Comparison of ENCODE assay signal across 8 mouse cellular contexts in genomic region chr17:33524806-33525373, GRCm38 (mm10). TPM values are rescaled to one million over a fixed set of nuclear protein-coding genes. Genes with fewer than 3 reads are reported as not detected.
DNase-seq lines count a peak whose midpoint lies in the region; ATAC-seq and TF ChIP-seq lines count a peak whose summit lies in the region.

No protein-coding gene starts in this region.

- H3K27ac ChIP-seq in heart, embryonic 16.5 days (ENCODE audit: low read length) = peak overlapping the region; percentile 74
- no peak overlapping the region for H3K27ac ChIP-seq in liver, adult 2 months (replicated peaks; ENCODE audit: insufficient read depth, low read depth, low read length)

- H3K9me3 ChIP-seq in heart, embryonic 16.5 days (replicated peaks; ENCODE audit: control insufficient read depth, low read length) = no peaks in the 10 kb centered on the region

- H3K4me2 ChIP-seq in heart, embryonic 16.5 days (ENCODE audit: low read depth, low read length) = peak overlapping the region; percentile 85

- no peak for ATAC-seq in CD4-positive, CD25-positive, alpha-beta regulatory T cell, adult 4 months
- no peak for ATAC-seq in heart, embryonic 16.5 days (replicated peaks; ENCODE audit: extremely low read depth, insufficient read depth, low FRiP score)

- 0 out of 2 replicates have a peak, but pooled peaks cover 7% of the 10 kb centered on the region for H3K36me3 ChIP-seq in heart, embryonic 16.5 days (ENCODE audit: control insufficient read depth, insufficient read depth)
- H3K36me3 ChIP-seq in liver, adult 2 months (ENCODE audit: control insufficient read depth, insufficient read depth, low read length) = peaks cover 2% of the 10 kb centered on the region; the same call in 1 of the 2 replicates

- DNase-seq in CD4-positive, CD25-positive, alpha-beta regulatory T cell, adult 2 months (ENCODE audit: low read depth, low spot score) = peak; percentile 21
- peak; percentile 66 for DNase-seq in embryo, embryonic 11 days
- no peak for DNase-seq in liver, adult 2 months (ENCODE audit: extremely low read depth, low read depth, low spot score)
- DNase-seq in naive thymus-derived CD4-positive, alpha-beta T cell, adult 2 months (ENCODE audit: low read depth) = peak; percentile 27
- no peak for DNase-seq in adrenal gland, postnatal 10 days
- DNase-seq in right cerebral cortex, postnatal 25 days = no peak

- peaks cover 5% of the 10 kb centered on the region for H3K4me1 ChIP-seq in heart, embryonic 16.5 days (ENCODE audit: control insufficient read depth, insufficient read depth, low read length)
- no peaks in the 10 kb centered on the region; the same call in 1 of the 2 replicates for H3K4me1 ChIP-seq in liver, adult 2 months (ENCODE audit: control insufficient read depth, insufficient read depth, low read length)

- H3K9ac ChIP-seq in heart, embryonic 16.5 days (ENCODE audit: low read length) = peak overlapping the region; percentile 80
- H3K9ac ChIP-seq in liver, adult 2 months (ENCODE audit: low read depth, low read length) = peak overlapping the region; percentile 48

- peak overlapping the region; percentile 71 for H3K4me3 ChIP-seq in heart, embryonic 16.5 days (ENCODE audit: low read length)
- peak overlapping the region; percentile 72 for H3K4me3 ChIP-seq in liver, adult 2 months (ENCODE audit: insufficient read depth, low read depth, low read length)

- no peak for TF ChIP-seq CTCF in liver, adult 2 months (IDR thresholded peaks at IDR 0.05; ENCODE audit: low read depth, low read length)

- H3K79me2 ChIP-seq in liver, adult 2 months (ENCODE audit: control insufficient read depth, insufficient read depth, low read length) = no peaks in the 10 kb centered on the region

- WGBS in heart, embryonic 16.5 days = 29% methylated on average over 2 of the region's 2 CpGs
- WGBS in liver, adult 2 months = 76% methylated on average over 2 of the region's 2 CpGs

- TF ChIP-seq POLR2A in liver, adult 2 months (IDR thresholded peaks at IDR 0.05; ENCODE audit: extremely low read depth, insufficient read depth, low read length) = no peak

- no peaks in the 10 kb centered on the region for H3K27me3 ChIP-seq in heart, embryonic 16.5 days (ENCODE audit: control insufficient read depth, insufficient read depth, low read length)
- H3K27me3 ChIP-seq in liver, adult 2 months (ENCODE audit: control insufficient read depth, insufficient read depth, low read length) = no peaks in the 10 kb centered on the region

RNA-seq across cellular contexts. Expression of gene Adamts10, which starts 0.9 kb away (rescaled TPM):
- 10 to 100 TPM; 53.9 to 80.8 TPM for polyA plus RNA-seq in CD4-positive, CD25-positive, alpha-beta regulatory T cell, adult 4 months (2017; shearing (Covaris generic))
- polyA plus RNA-seq in heart, embryonic 16.5 days (2015; fragmentation: Nextera tagmentation; extraction: Ambion mirVana) = 31.5 and 43.8 TPM in 2 replicates
- 6.5 and 7.0 TPM in 2 replicates for total RNA-seq in liver, adult 2 months (2014; rRNA removed)
- polyA plus RNA-seq in liver, adult 2 months (2012; rRNA removed) = 6.6 and 8.6 TPM in 2 replicates
- total RNA-seq in adrenal gland, postnatal 10 days (2021) = 10 to 100 TPM; 37.1 to 56.8 TPM

RNA-seq across cellular contexts. Expression of gene Myo1f, which starts 30.6 kb away (rescaled TPM):
- 10 to 100 TPM; 51.2 to 91.0 TPM for polyA plus RNA-seq in CD4-positive, CD25-positive, alpha-beta regulatory T cell, adult 4 months (2017; shearing (Covaris generic))
- 2.8 and 3.8 TPM in 2 replicates for polyA plus RNA-seq in heart, embryonic 16.5 days (2015; fragmentation: Nextera tagmentation; extraction: Ambion mirVana)
- total RNA-seq in liver, adult 2 months (2014; rRNA removed) = 1.7 and 2.9 TPM in 2 replicates
- 1.1 and 1.4 TPM in 2 replicates for polyA plus RNA-seq in liver, adult 2 months (2012; rRNA removed)
- total RNA-seq in adrenal gland, postnatal 10 days (2021) = 1 to 10 TPM; 4.2 to 4.6 TPM

Comparison
In these comparisons a context has a peak if more than half of its experiments do, and no peak if none do; other contexts are left out.
1. DNase-seq: peak in CD4-positive, CD25-positive, alpha-beta regulatory T cell, adult 2 months (single experiment), embryo, embryonic 11 days (single experiment) and naive thymus-derived CD4-positive, alpha-beta T cell, adult 2 months (single experiment); none in liver, adult 2 months (single experiment), adrenal gland, postnatal 10 days (single experiment) and right cerebral cortex, postnatal 25 days (single experiment).
2. RNA of gene Myo1f, which starts 30.6 kb away (polyA plus RNA-seq): 51.2 to 91.0 TPM in CD4-positive, CD25-positive, alpha-beta regulatory T cell, adult 4 months; 2.8 to 3.8 TPM in heart, embryonic 16.5 days and 1.1 to 1.4 TPM in liver, adult 2 months; every median in the first group is over 10 times any median in the second.